Mouse (Mus musculus) MEL (cell line): ENCODE results near the gene Mks1.

ENCODE experiments used
- CTCF ChIP-seq, 3 experiments: IDR thresholded peaks in 2 of 3; conservative IDR thresholded peaks in 1 of 3; 2 replicates each; pipeline ENCODE4 v1.5.1; 2011 to 2012; ENCODE audit warnings: low read length in 3 of 3, low read depth in 2 of 3, mild to moderate bottlenecking in 2 of 3, improper control_type of control experiment in 1 of 3, inconsistent platforms in 1 of 3, mixed read lengths in 1 of 3, moderate library complexity in 1 of 3; ENCODE audit not compliant: control insufficient read depth in 1 of 3, insufficient read depth in 1 of 3, poor library complexity in 1 of 3, severe bottlenecking in 1 of 3
- ETS1 ChIP-seq: IDR thresholded peaks from 2 replicates; pipeline ENCODE4 v1.6.1; 2012; ENCODE audit warnings: low read depth, mild to moderate bottlenecking, inconsistent platforms, low read length, improper control_type of control experiment, moderate library complexity
- POLR2A ChIP-seq, 2 experiments: IDR thresholded peaks; 2 replicates each; pipeline ENCODE4 v1.6.1; 2011 to 2012; ENCODE audit warnings: low read length in 2 of 2, mild to moderate bottlenecking in 2 of 2, control low read depth in 1 of 2, improper control_type of control experiment in 1 of 2, low read depth in 1 of 2, moderate library complexity in 1 of 2; ENCODE audit not compliant: control insufficient read depth in 1 of 2, insufficient read depth in 1 of 2, poor library complexity in 1 of 2
- POLR2AphosphoS2 ChIP-seq: IDR thresholded peaks from 2 replicates; pipeline ENCODE4 v1.6.1; 2011; ENCODE audit warnings: low read length, improper control_type of control experiment
- RAD21 ChIP-seq: IDR thresholded peaks from 2 replicates; pipeline ENCODE4 v1.6.1; 2011; ENCODE audit warnings: mild to moderate bottlenecking, low read depth, low read length, improper control_type of control experiment
- RCOR1 ChIP-seq: IDR thresholded peaks from 2 replicates; pipeline ENCODE4 v1.6.1; 2012; ENCODE audit warnings: low read depth, mild to moderate bottlenecking, inconsistent platforms, low read length, improper control_type of control experiment
- TBP ChIP-seq: IDR thresholded peaks from 2 replicates; pipeline ENCODE4 v1.8.0; 2011; ENCODE audit warnings: low read depth, low read length, improper control_type of control experiment
- TCF12 ChIP-seq: IDR thresholded peaks from 2 replicates; pipeline ENCODE4 v1.6.1; 2014; ENCODE audit warnings: low read depth, mild to moderate bottlenecking, inconsistent platforms, low read length, improper control_type of control experiment, moderate library complexity
- USF1 ChIP-seq: IDR thresholded peaks from 2 replicates; pipeline ENCODE4 v1.6.1; 2014; ENCODE audit warnings: low read depth, mild to moderate bottlenecking, inconsistent platforms, low read length, improper control_type of control experiment, moderate library complexity
- ZNF384 ChIP-seq: IDR thresholded peaks from 2 replicates; pipeline ENCODE4 v1.6.1; 2012; ENCODE audit warnings: low read depth, mild to moderate bottlenecking, inconsistent platforms, low read length, improper control_type of control experiment

GRCm38 (mm10) chr11:87846968-87847600 is 5.9 kb upstream of the Mks1 start:
- no peak for TF ChIP-seq CTCF (IDR thresholded peaks at IDR 0.05 in 2 of 3, conservative IDR thresholded peaks at IDR 0.05 in 1 of 3; ENCODE audit: control insufficient read depth in 1 of 3, insufficient read depth in 1 of 3, low read depth in 2 of 3, low read length in 3 of 3, poor library complexity in 1 of 3, severe bottlenecking in 1 of 3)
- no peak for TF ChIP-seq RCOR1
- no peak for TF ChIP-seq ETS1
- no peak for TF ChIP-seq RAD21
- TF ChIP-seq USF1: no peak
- TF ChIP-seq TCF12: no peak
- no peak for TF ChIP-seq ZNF384
- no peak for TF ChIP-seq POLR2A (IDR thresholded peaks at IDR 0.05; ENCODE audit: control insufficient read depth in 1 of 2, insufficient read depth in 1 of 2, low read depth in 1 of 2, low read length in 2 of 2, poor library complexity in 1 of 2)
- no peak for TF ChIP-seq POLR2AphosphoS2
- no peak for TF ChIP-seq TBP
